Mouse (Mus musculus): ENCODE measurements at regions not wholly inside any gene's neighbourhood (a gene's known extent, or its start where the extent isn't known, plus 50 kb on each side); places are given as distances from the start of the nearest gene placed in this dataset.

DNA sequence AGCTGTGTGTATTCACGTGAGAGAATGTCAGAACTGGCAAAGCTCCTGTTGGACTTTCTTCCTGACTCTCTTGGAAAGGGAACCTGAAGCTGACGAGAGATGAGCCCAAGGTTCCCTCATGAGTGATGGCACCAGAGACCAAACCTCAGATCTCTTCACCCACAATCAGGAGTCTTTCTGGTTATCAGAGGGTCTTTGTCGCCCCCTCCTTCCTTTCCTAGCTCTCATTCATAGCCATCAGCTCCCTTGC lies 130.1 kb downstream of the Rps24 start:
- H3K27ac ChIP-seq (ENCODE audit: low read depth): no peak overlapping the region
- WGBS: 52% methylated on average over 3 of the region's 3 CpGs
- TF ChIP-seq EP300 (IDR thresholded peaks at IDR 0.05; ENCODE audit: low read depth) (no peak), CTCF (IDR thresholded peaks at IDR 0.05; ENCODE audit: low read depth) (no peak)
- no peaks in the 10 kb centered on the region for H3K36me3 ChIP-seq (replicated peaks; ENCODE audit: control insufficient read depth, insufficient read depth, low read length)
- no peak for DNase-seq (ENCODE audit: low spot score)
- no peaks in the 10 kb centered on the region for H3K27me3 ChIP-seq (ENCODE audit: control insufficient read depth, insufficient read depth, low read length)
- H3K4me2 ChIP-seq (ENCODE audit: low read depth, low read length): no peak overlapping the region
- no peak for ATAC-seq (ENCODE audit: insufficient read depth, low read depth)
- H3K9me3 ChIP-seq (replicated peaks; ENCODE audit: control insufficient read depth, low read length): no peaks in the 10 kb centered on the region
- no peak overlapping the region for H3K4me3 ChIP-seq (ENCODE audit: low read depth, low read length)
- peaks cover 15% of the 10 kb centered on the region; the same call in 1 of the 2 replicates for H3K4me1 ChIP-seq (ENCODE audit: control insufficient read depth, insufficient read depth)
- H3K9ac ChIP-seq (replicated peaks; ENCODE audit: low read depth, low read length): no peak overlapping the region

DNA sequence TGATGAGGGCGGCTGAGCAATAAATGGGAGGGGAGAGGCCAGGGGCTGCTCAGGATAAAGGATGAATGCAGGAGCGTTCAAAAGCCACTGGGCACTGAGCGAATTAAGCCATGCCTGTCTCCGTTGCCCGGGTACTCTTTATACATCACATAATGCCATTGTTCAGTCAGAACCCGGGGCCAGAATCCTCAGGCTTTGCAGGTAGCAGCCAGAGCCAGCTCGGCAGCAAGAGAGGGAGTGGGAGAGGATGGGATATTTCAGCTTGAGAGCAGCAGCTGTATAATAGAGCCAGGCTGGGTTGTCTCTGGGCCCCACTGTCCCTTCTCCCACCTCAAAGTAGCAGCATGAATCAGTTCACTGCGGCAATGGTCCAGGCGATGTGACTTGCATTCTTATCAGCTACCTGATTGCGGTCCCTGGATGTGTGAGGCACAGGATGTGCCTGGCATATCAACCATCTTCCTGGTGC lies 130.5 kb downstream of the Rps24 start:
- DNase-seq (ENCODE audit: low spot score) (no peak), ATAC-seq (ENCODE audit: insufficient read depth, low read depth) (no peak)
- H3K27ac ChIP-seq (ENCODE audit: low read depth): no peak overlapping the region

GRCm38 (mm10) chr14:24618226-24619038 lies 131.5 kb downstream of the Rps24 start:
- no peaks in the 10 kb centered on the region for H3K27me3 ChIP-seq (ENCODE audit: control insufficient read depth, insufficient read depth, low read length)
- 30% methylated on average over 16 of the region's 16 CpGs for WGBS

More for the DNA sequence above, 130.5 kb downstream of the Rps24 start:
- TF ChIP-seq EP300 (IDR thresholded peaks at IDR 0.05; ENCODE audit: low read depth) (no peak), CTCF (IDR thresholded peaks at IDR 0.05; ENCODE audit: low read depth) (no peak)
- Histone ChIP-seq H3K4me2 (ENCODE audit: low read depth, low read length) (no peak overlapping the region), H3K4me3 (ENCODE audit: low read depth, low read length) (no peak overlapping the region), H3K4me1 (ENCODE audit: control insufficient read depth, insufficient read depth) (peaks cover 12% of the 10 kb centered on the region; the same call in 1 of the 2 replicates), H3K9me3 (replicated peaks; ENCODE audit: control insufficient read depth, low read length) (no peaks in the 10 kb centered on the region), H3K9ac (replicated peaks; ENCODE audit: low read depth, low read length) (no peak overlapping the region), H3K27me3 (ENCODE audit: control insufficient read depth, insufficient read depth, low read length) (no peaks in the 10 kb centered on the region), H3K36me3 (replicated peaks; ENCODE audit: control insufficient read depth, insufficient read depth, low read length) (no peaks in the 10 kb centered on the region)
- WGBS: 57% methylated on average over 10 of the region's 10 CpGs

GRCm38 (mm10) chr14:24631994-24632393 lies 145.1 kb downstream of the Rps24 start:
- TF ChIP-seq CTCF (IDR thresholded peaks at IDR 0.05; ENCODE audit: low read depth): no peak
- TF ChIP-seq EP300 (IDR thresholded peaks at IDR 0.05; ENCODE audit: low read depth): no peak
- DNase-seq (ENCODE audit: low spot score): no peak
- ATAC-seq (ENCODE audit: insufficient read depth, low read depth): no peak

More at GRCm38 (mm10) chr14:24618226-24619038, 131.5 kb downstream of the Rps24 start:
- H3K36me3 ChIP-seq (replicated peaks; ENCODE audit: control insufficient read depth, insufficient read depth, low read length): no peaks in the 10 kb centered on the region
- no peak overlapping the region for H3K9ac ChIP-seq (replicated peaks; ENCODE audit: low read depth, low read length)
- DNase-seq (ENCODE audit: low spot score) (no peak), ATAC-seq (ENCODE audit: insufficient read depth, low read depth) (no peak)
- H3K4me1 ChIP-seq (ENCODE audit: control insufficient read depth, insufficient read depth): 0 out of 2 replicates have a peak, but pooled peaks cover 7% of the 10 kb centered on the region
- H3K9me3 ChIP-seq (replicated peaks; ENCODE audit: control insufficient read depth, low read length): no peaks in the 10 kb centered on the region
- H3K4me2 ChIP-seq (ENCODE audit: low read depth, low read length): no peak overlapping the region
- TF ChIP-seq CTCF (IDR thresholded peaks at IDR 0.05; ENCODE audit: low read depth) (no peak), EP300 (IDR thresholded peaks at IDR 0.05; ENCODE audit: low read depth) (no peak)
- H3K27ac ChIP-seq (ENCODE audit: low read depth): no peak overlapping the region
- H3K4me3 ChIP-seq (ENCODE audit: low read depth, low read length): no peak overlapping the region

DNA sequence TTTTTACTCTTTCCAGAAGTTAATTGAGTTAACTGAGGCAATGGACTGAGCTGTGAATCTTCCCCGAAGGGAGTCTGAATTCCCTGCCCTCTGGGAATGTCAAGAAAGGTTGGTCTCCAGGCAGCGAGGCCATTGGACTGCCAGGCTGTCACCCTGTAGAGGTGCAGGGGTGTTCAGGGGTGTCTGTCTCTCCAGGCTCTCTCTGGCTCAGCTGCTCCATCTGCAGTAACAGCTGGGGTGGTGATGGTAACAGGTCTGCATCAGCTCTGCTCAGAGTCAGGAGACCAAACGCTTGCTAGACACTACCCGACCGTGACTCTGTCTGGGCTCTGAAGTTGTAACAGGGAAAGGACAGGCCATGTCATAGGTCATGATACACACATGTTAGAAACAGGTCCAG lies 154.9 kb downstream of the Rps24 start:
- ATAC-seq (ENCODE audit: insufficient read depth, low read depth) (no peak), DNase-seq (ENCODE audit: low spot score) (no peak)
- Histone ChIP-seq H3K9me3 (replicated peaks; ENCODE audit: control insufficient read depth, low read length) (no peaks in the 10 kb centered on the region), H3K9ac (replicated peaks; ENCODE audit: low read depth, low read length) (no peak overlapping the region), H3K4me2 (ENCODE audit: low read depth, low read length) (no peak overlapping the region), H3K4me3 (ENCODE audit: low read depth, low read length) (no peak overlapping the region), H3K27me3 (ENCODE audit: control insufficient read depth, insufficient read depth, low read length) (no peaks in the 10 kb centered on the region), H3K27ac (ENCODE audit: low read depth) (no peak overlapping the region), H3K36me3 (replicated peaks; ENCODE audit: control insufficient read depth, insufficient read depth, low read length) (no peaks in the 10 kb centered on the region), H3K4me1 (ENCODE audit: control insufficient read depth, insufficient read depth) (no peaks in the 10 kb centered on the region)
- TF ChIP-seq EP300 (IDR thresholded peaks at IDR 0.05; ENCODE audit: low read depth) (no peak), CTCF (IDR thresholded peaks at IDR 0.05; ENCODE audit: low read depth) (no peak)
- WGBS: 58% methylated on average over 5 of the region's 5 CpGs

More at GRCm38 (mm10) chr14:24631994-24632393, 145.1 kb downstream of the Rps24 start:
- H3K4me2 ChIP-seq (ENCODE audit: low read depth, low read length): no peak overlapping the region
- H3K9me3 ChIP-seq (replicated peaks; ENCODE audit: control insufficient read depth, low read length): no peaks in the 10 kb centered on the region
- H3K27me3 ChIP-seq (ENCODE audit: control insufficient read depth, insufficient read depth, low read length): no peaks in the 10 kb centered on the region
- WGBS: 74% methylated on average over 1 of the region's 1 CpGs
- no peak overlapping the region for H3K9ac ChIP-seq (replicated peaks; ENCODE audit: low read depth, low read length)
- H3K4me1 ChIP-seq (ENCODE audit: control insufficient read depth, insufficient read depth): 0 out of 2 replicates have a peak, but pooled peaks cover 5% of the 10 kb centered on the region
- H3K27ac ChIP-seq (ENCODE audit: low read depth): no peak overlapping the region
- no peak overlapping the region for H3K4me3 ChIP-seq (ENCODE audit: low read depth, low read length)
- H3K36me3 ChIP-seq (replicated peaks; ENCODE audit: control insufficient read depth, insufficient read depth, low read length): no peaks in the 10 kb centered on the region
